Mouse (Mus musculus): ENCODE data around the gene Pm20d2. TPM values are rescaled to one million over a fixed set of nuclear protein-coding genes. Genes with fewer than 3 reads are reported as not detected.
A peak's percentile ranks its signal among the peaks of the same experiment; 100 is the strongest.

Gene Pm20d2
- total and polyA plus RNA-seq, 3 experiments = 26.1 to 64.9 (median 57.8) TPM

GRCm38 (mm10) chr4:33208881-33209841 lies 19.6 kb upstream of the Pm20d2 start, which contains the start of gene Srsf12:
Srsf12 (plus strand) TSS chr4:33208991.
- Histone ChIP-seq H3K4me3 (peak within 1 kb of the TSS; percentile 43), H3K4me1 (ENCODE audit: control insufficient read depth, insufficient read depth, low read length) (no peaks in the 10 kb centered on the region), H3K27ac (no peak within 1 kb of the TSS), H3K9ac (ENCODE audit: low read depth, low read length) (peak within 1 kb of the TSS; percentile 48), H3K79me2 (replicated peaks; ENCODE audit: control insufficient read depth, insufficient read depth, low read length) (no peaks in the 10 kb centered on the region), H3K36me3 (ENCODE audit: control insufficient read depth, insufficient read depth, low read length) (no peaks in the 10 kb centered on the region), H3K27me3 (ENCODE audit: control insufficient read depth, insufficient read depth, low read length) (peaks cover 3% of the 10 kb centered on the region; the same call in 1 of the 2 replicates)
- peak in 1 of 2 experiments; percentile 10 for DNase-seq
- intact Hi-C loops (cut with DNase I) = loop anchor here (2.0 to 5.0 kb wide), 2 partner anchors 62 to 84 kb away; no protein-coding TSS in a partner anchor
- TF ChIP-seq CTCF (IDR thresholded peaks at IDR 0.05) = peak; percentile 29
- no peak for TF ChIP-seq POLR2A (IDR thresholded peaks at IDR 0.05; ENCODE audit: insufficient read depth, low read depth, low read length)
- TF ChIP-seq EP300 (IDR thresholded peaks at IDR 0.05; ENCODE audit: insufficient read depth, low read depth, low read length) = no peak
- WGBS = 5% methylated on average over 65 of the region's 65 CpGs

DNA sequence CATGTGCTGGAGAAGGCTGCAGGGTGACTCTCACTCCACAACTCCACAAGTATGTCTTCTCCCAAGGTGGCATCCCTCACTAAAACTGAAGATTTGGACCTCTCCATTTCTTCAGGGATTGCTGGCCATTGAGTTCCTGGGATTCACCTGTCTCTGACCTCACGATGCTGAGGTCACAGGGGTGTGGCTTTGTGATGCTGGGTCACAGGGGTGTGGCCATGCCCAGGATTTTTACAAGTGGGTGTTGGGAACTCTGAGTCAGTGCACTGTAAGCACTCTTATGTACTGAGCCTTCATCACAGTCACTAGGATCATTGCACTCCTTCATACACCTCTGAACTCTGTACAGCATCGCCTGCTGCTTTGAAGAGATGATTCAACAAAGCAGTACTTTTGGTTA lies 18.0 kb upstream of the Pm20d2 start:
- no peaks in the 10 kb centered on the region for H3K36me3 ChIP-seq (ENCODE audit: control insufficient read depth, insufficient read depth, low read length)
- H3K27ac ChIP-seq = no peak overlapping the region
- no peaks in the 10 kb centered on the region for H3K4me1 ChIP-seq (ENCODE audit: control insufficient read depth, insufficient read depth, low read length)
- DNase-seq = no peak
- intact Hi-C loops (cut with DNase I) = loop anchor here (5.0 kb wide), 1 partner anchor 60 kb away; no protein-coding TSS in a partner anchor
- H3K4me3 ChIP-seq = no peak overlapping the region
- no peak overlapping the region for H3K9ac ChIP-seq (ENCODE audit: low read depth, low read length)
- 80% methylated on average over 2 of the region's 2 CpGs for WGBS
- H3K27me3 ChIP-seq (ENCODE audit: control insufficient read depth, insufficient read depth, low read length) = peaks cover 3% of the 10 kb centered on the region; the same call in 1 of the 2 replicates
- no peaks in the 10 kb centered on the region for H3K79me2 ChIP-seq (replicated peaks; ENCODE audit: control insufficient read depth, insufficient read depth, low read length)
- TF ChIP-seq CTCF (IDR thresholded peaks at IDR 0.05) = no peak
- no peak for TF ChIP-seq POLR2A (IDR thresholded peaks at IDR 0.05; ENCODE audit: insufficient read depth, low read depth, low read length)
- TF ChIP-seq EP300 (IDR thresholded peaks at IDR 0.05; ENCODE audit: insufficient read depth, low read depth, low read length) = no peak

- Histone ChIP-seq H3K27me3 (ENCODE audit: control insufficient read depth, insufficient read depth, low read length) (peaks cover 3% of the 10 kb centered on the region; the same call in 1 of the 2 replicates), H3K4me3 (no peak overlapping the region), H3K9ac (ENCODE audit: low read depth, low read length) (no peak overlapping the region), H3K36me3 (ENCODE audit: control insufficient read depth, insufficient read depth, low read length) (no peaks in the 10 kb centered on the region), H3K27ac (no peak overlapping the region), H3K79me2 (replicated peaks; ENCODE audit: control insufficient read depth, insufficient read depth, low read length) (no peaks in the 10 kb centered on the region), H3K4me1 (ENCODE audit: control insufficient read depth, insufficient read depth, low read length) (no peaks in the 10 kb centered on the region)
- WGBS = 11% methylated on average over 4 of the region's 4 CpGs
- intact Hi-C loops (cut with DNase I) = loop anchor here (2.0 to 5.0 kb wide), 2 partner anchors 57 to 80 kb away; no protein-coding TSS in a partner anchor
- peak; percentile 81 for TF ChIP-seq CTCF (IDR thresholded peaks at IDR 0.05)
- TF ChIP-seq POLR2A (IDR thresholded peaks at IDR 0.05; ENCODE audit: insufficient read depth, low read depth, low read length) = no peak
- TF ChIP-seq EP300 (IDR thresholded peaks at IDR 0.05; ENCODE audit: insufficient read depth, low read depth, low read length) = 0 out of 2 replicates have a peak, but pooled peaks have one; percentile 30
- peak; percentile 39 to 51 for DNase-seq
These were observed 15.1 kb upstream of the Pm20d2 start for GRCm38 (mm10) chr4:33204682-33205081.

DNA sequence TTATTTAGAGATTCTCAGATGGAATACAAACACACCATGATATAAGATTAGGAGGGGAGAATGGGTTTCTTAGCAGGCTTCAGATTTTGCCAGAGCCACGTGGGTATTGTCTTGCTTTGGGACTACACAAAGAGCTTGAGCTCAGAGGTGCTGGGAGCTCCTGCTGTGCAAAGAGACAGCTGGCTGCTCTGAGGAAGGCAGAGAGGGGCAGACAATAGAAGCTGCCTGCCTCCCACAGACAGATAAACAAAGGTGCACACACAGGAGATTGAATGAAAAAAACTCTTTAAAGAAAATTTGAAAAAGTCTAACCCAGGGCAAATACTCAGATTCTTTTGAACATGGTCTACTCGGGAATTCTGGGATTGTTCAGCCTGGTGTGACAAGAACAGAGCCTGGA lies 8.6 kb upstream of the Pm20d2 start:
- H3K27me3 ChIP-seq (ENCODE audit: control insufficient read depth, insufficient read depth, low read length) = no peaks in the 10 kb centered on the region
- intact Hi-C loops (cut with DNase I) = no loop called here
- H3K9ac ChIP-seq (ENCODE audit: low read depth, low read length) = no peak overlapping the region
- WGBS = 29% methylated on average over 2 of the region's 2 CpGs
- H3K27ac ChIP-seq = no peak overlapping the region
- no peaks in the 10 kb centered on the region for H3K36me3 ChIP-seq (ENCODE audit: control insufficient read depth, insufficient read depth, low read length)
- no peaks in the 10 kb centered on the region for H3K4me1 ChIP-seq (ENCODE audit: control insufficient read depth, insufficient read depth, low read length)
- H3K79me2 ChIP-seq (replicated peaks; ENCODE audit: control insufficient read depth, insufficient read depth, low read length) = no peaks in the 10 kb centered on the region
- no peak for TF ChIP-seq EP300 (IDR thresholded peaks at IDR 0.05; ENCODE audit: insufficient read depth, low read depth, low read length)
- TF ChIP-seq POLR2A (IDR thresholded peaks at IDR 0.05; ENCODE audit: insufficient read depth, low read depth, low read length) = no peak
- TF ChIP-seq CTCF (IDR thresholded peaks at IDR 0.05) = no peak
- no peak for DNase-seq
- H3K4me3 ChIP-seq = no peak overlapping the region

GRCm38 (mm10) chr4:33188781-33189734 lies 479 bp downstream of the Pm20d2 start:
- no peaks in the 10 kb centered on the region; the same call in 1 of the 2 replicates for H3K36me3 ChIP-seq (ENCODE audit: control insufficient read depth, insufficient read depth, low read length)
- TF ChIP-seq EP300 (IDR thresholded peaks at IDR 0.05; ENCODE audit: insufficient read depth, low read depth, low read length) = no peak
- 0 out of 2 replicates have a peak, but pooled peaks have one; percentile 24 for TF ChIP-seq POLR2A (IDR thresholded peaks at IDR 0.05; ENCODE audit: insufficient read depth, low read depth, low read length)
- TF ChIP-seq CTCF (IDR thresholded peaks at IDR 0.05) = peak; percentile 60
- peak overlapping the region; percentile 95 for H3K9ac ChIP-seq (ENCODE audit: low read depth, low read length)
- intact Hi-C loops (cut with DNase I) = loop anchor here (1.0 to 5.0 kb wide), 4 partner anchors 42 to 103 kb away; partner anchors contain the start of gene Pnrc1
- WGBS = under 1% methylated on average over 123 of the region's 123 CpGs
- peak; percentile 88 to 91 for DNase-seq
- no peaks in the 10 kb centered on the region for H3K27me3 ChIP-seq (ENCODE audit: control insufficient read depth, insufficient read depth, low read length)
- peak overlapping the region; percentile 85 for H3K27ac ChIP-seq
- H3K4me3 ChIP-seq = peak overlapping the region; percentile 51
- no peaks in the 10 kb centered on the region for H3K79me2 ChIP-seq (replicated peaks; ENCODE audit: control insufficient read depth, insufficient read depth, low read length)
- H3K4me1 ChIP-seq (ENCODE audit: control insufficient read depth, insufficient read depth, low read length) = peaks cover 1% of the 10 kb centered on the region

Measured in heart, adult 2 months (tissue).